Mouse (Mus musculus): ENCODE data around the gene Zfp865.

Gene Zfp865

GRCm38 (mm10) chr7:5080815-5081214 lies 60.6 kb downstream of the Zfp865 start:
- no peak for DNase-seq (ENCODE audit: low spot score in 2 of 2)

GRCm38 (mm10) chr7:5081241-5081640 lies 61.1 kb downstream of the Zfp865 start:
- DNase-seq (ENCODE audit: low spot score in 2 of 2): no peak

GRCm38 (mm10) chr7:5081939-5082338 lies 61.8 kb downstream of the Zfp865 start:
- DNase-seq (ENCODE audit: low spot score in 2 of 2): no peak

DNA sequence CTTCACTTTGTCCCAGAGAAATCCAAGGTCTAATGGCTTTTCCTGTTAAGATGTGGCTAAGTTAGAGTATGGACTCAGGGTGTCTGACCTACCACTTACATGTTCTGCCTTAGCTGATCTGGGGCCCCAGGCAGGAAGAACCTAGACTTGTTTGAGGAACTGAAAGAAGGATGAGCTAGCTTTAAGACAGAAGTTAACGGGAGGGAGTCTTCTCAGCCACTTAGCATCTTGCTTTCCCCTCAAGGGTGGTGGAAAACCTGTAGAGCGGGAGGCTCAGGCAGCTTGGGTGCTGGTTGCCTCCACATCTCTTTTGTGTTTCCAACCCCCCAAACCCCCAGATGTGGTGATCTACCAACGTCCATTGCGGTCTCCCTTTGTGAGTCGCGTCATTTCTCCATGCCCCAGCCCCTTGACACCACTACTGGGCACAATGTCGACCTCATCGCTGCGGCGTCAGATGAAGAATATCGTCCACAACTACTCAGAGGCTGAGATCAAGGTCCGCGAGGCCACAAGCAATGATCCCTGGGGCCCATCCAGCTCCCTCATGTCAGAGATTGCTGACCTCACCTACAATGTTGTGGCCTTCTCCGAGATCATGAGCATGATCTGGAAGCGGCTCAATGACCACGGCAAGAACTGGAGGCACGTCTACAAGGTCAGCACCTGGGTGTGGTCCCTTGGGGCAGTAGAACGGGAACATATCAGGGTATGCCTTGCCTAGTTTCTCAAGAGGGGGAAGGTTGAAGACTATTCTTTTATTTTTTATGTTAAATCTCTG lies 63.3 kb downstream of the Zfp865 start:
- DNase-seq (ENCODE audit: low spot score in 2 of 2): no peak

DNA sequence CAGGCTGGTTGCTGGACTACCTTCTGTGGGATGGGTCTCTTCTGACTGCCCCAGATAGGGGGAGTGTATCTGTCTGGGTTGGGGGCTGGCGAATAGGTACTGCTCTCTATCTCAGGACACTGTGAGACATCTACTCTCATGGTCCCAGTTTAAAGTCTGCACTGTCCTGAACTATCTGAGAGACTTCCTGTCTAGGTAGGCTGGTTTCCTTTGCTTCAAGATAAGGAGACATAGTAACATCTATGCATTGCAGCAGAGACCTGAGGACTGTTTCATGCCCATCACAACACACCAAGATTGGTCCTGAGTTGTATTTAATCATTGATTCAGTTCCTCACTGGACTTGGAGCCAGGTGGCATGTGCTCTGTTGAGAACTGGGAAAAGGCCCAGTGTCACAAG lies 65.3 kb downstream of the Zfp865 start:
- DNase-seq (ENCODE audit: low spot score in 2 of 2): no peak

Measured in frontal cortex, postnatal 36 days (tissue).